Mouse (Mus musculus): ENCODE measurements around the gene Pcid2. TPM values are rescaled to one million over a fixed set of nuclear protein-coding genes. Genes with fewer than 3 reads are reported as not detected.
"Not testable (repeated sequence)": the region's sequence is repeated elsewhere in the genome, so short reads cannot be mapped to it uniquely, and the experiment has no call there.

The Pcid2 gene
- polyA plus RNA-seq, 1 experiment = 13.0 TPM

GRCm38 (mm10) chr8:13077542-13077941 is 27.7 kb downstream of the Pcid2 start:
- no peaks in the 10 kb centered on the region for H3K27me3 ChIP-seq (ENCODE audit: control insufficient read depth, insufficient read depth, low read length)
- no peaks in the 10 kb centered on the region for H3K4me1 ChIP-seq (ENCODE audit: control insufficient read depth, insufficient read depth, insufficient read length, low read length)
- H3K4me3 ChIP-seq (ENCODE audit: low read depth, low read length) = no peak overlapping the region
- peaks cover 54% of the 10 kb centered on the region for H3K36me3 ChIP-seq (ENCODE audit: control insufficient read depth, insufficient read depth, low read length)
- H3K27ac ChIP-seq (ENCODE audit: insufficient read depth, low read depth, low read length) = no peak overlapping the region
- no peak for TF ChIP-seq CTCF (IDR thresholded peaks at IDR 0.05; ENCODE audit: extremely low read depth, insufficient read length, insufficient replicate concordance, low read depth, low read length)
- no peak for TF ChIP-seq POLR2A (IDR thresholded peaks at IDR 0.05; ENCODE audit: low read depth, low read length)
- WGBS = 89% methylated on average over 7 of the region's 7 CpGs

- H3K4me1 ChIP-seq (ENCODE audit: control insufficient read depth, insufficient read depth, insufficient read length, low read length); H3K4me3 ChIP-seq (ENCODE audit: low read depth, low read length); H3K27me3 ChIP-seq (ENCODE audit: control insufficient read depth, insufficient read depth, low read length); H3K27ac ChIP-seq (ENCODE audit: insufficient read depth, low read depth, low read length): not testable (repeated sequence)
- WGBS = 94% methylated on average over 1 of the region's 1 CpGs
- H3K36me3 ChIP-seq (ENCODE audit: control insufficient read depth, insufficient read depth, low read length) = peaks cover 44% of the 10 kb centered on the region
Observed at GRCm38 (mm10) chr8:13075579-13075978, 29.7 kb downstream of the Pcid2 start.

- WGBS = 92% methylated on average over 8 of the region's 8 CpGs
- TF ChIP-seq POLR2A (IDR thresholded peaks at IDR 0.05; ENCODE audit: low read depth, low read length) (no peak), CTCF (IDR thresholded peaks at IDR 0.05; ENCODE audit: extremely low read depth, insufficient read length, insufficient replicate concordance, low read depth, low read length) (no peak)
- H3K27me3 ChIP-seq (ENCODE audit: control insufficient read depth, insufficient read depth, low read length) = no peaks in the 10 kb centered on the region
- H3K4me3 ChIP-seq (ENCODE audit: low read depth, low read length) = no peak overlapping the region
- no peak overlapping the region for H3K27ac ChIP-seq (ENCODE audit: insufficient read depth, low read depth, low read length)
- H3K36me3 ChIP-seq (ENCODE audit: control insufficient read depth, insufficient read depth, low read length) = peaks cover 38% of the 10 kb centered on the region
- no peaks in the 10 kb centered on the region for H3K4me1 ChIP-seq (ENCODE audit: control insufficient read depth, insufficient read depth, insufficient read length, low read length)
Observed at GRCm38 (mm10) chr8:13075044-13075443, 30.2 kb downstream of the Pcid2 start.

- Histone ChIP-seq H3K27ac (ENCODE audit: insufficient read depth, low read depth, low read length) (no peak overlapping the region), H3K4me3 (ENCODE audit: low read depth, low read length) (no peak overlapping the region), H3K27me3 (ENCODE audit: control insufficient read depth, insufficient read depth, low read length) (no peaks in the 10 kb centered on the region), H3K36me3 (ENCODE audit: control insufficient read depth, insufficient read depth, low read length) (peaks cover 23% of the 10 kb centered on the region), H3K4me1 (ENCODE audit: control insufficient read depth, insufficient read depth, insufficient read length, low read length) (no peaks in the 10 kb centered on the region)
- 79% methylated on average over 11 of the region's 11 CpGs for WGBS
- no peak for TF ChIP-seq POLR2A (IDR thresholded peaks at IDR 0.05; ENCODE audit: low read depth, low read length)
- TF ChIP-seq CTCF (IDR thresholded peaks at IDR 0.05; ENCODE audit: extremely low read depth, insufficient read length, insufficient replicate concordance, low read depth, low read length) = no peak
Observed at GRCm38 (mm10) chr8:13073255-13073654, 32.0 kb downstream of the Pcid2 start.

GRCm38 (mm10) chr8:13063112-13063511 is 42.1 kb downstream of the Pcid2 start:
- TF ChIP-seq POLR2A (IDR thresholded peaks at IDR 0.05; ENCODE audit: low read depth, low read length) = no peak
- no peak for TF ChIP-seq CTCF (IDR thresholded peaks at IDR 0.05; ENCODE audit: extremely low read depth, insufficient read length, insufficient replicate concordance, low read depth, low read length)
- Histone ChIP-seq H3K36me3 (ENCODE audit: control insufficient read depth, insufficient read depth, low read length) (no peaks in the 10 kb centered on the region), H3K4me1 (ENCODE audit: control insufficient read depth, insufficient read depth, insufficient read length, low read length) (peaks cover 16% of the 10 kb centered on the region; the same call in 1 of the 2 replicates), H3K27ac (ENCODE audit: insufficient read depth, low read depth, low read length) (no peak overlapping the region), H3K4me3 (ENCODE audit: low read depth, low read length) (no peak overlapping the region), H3K27me3 (ENCODE audit: control insufficient read depth, insufficient read depth, low read length) (no peaks in the 10 kb centered on the region)
- WGBS = 40% methylated on average over 16 of the region's 16 CpGs

GRCm38 (mm10) chr8:13060441-13061150 is 44.7 kb downstream of the Pcid2 start, which contains the start of gene Proz:
Gene Proz (plus strand): TSS chr8:13060914.
- Histone ChIP-seq H3K4me1 (ENCODE audit: control insufficient read depth, insufficient read depth, insufficient read length, low read length) (peaks cover 20% of the 10 kb centered on the region; the same call in 1 of the 2 replicates), H3K4me3 (ENCODE audit: low read depth, low read length) (peak within 1 kb of the TSS; percentile 54), H3K27me3 (ENCODE audit: control insufficient read depth, insufficient read depth, low read length) (no peaks in the 10 kb centered on the region), H3K27ac (ENCODE audit: insufficient read depth, low read depth, low read length) (peak within 1 kb of the TSS; percentile 97), H3K36me3 (ENCODE audit: control insufficient read depth, insufficient read depth, low read length) (no peaks in the 10 kb centered on the region)
- no peak for TF ChIP-seq POLR2A (IDR thresholded peaks at IDR 0.05; ENCODE audit: low read depth, low read length)
- TF ChIP-seq CTCF (IDR thresholded peaks at IDR 0.05; ENCODE audit: extremely low read depth, insufficient read length, insufficient replicate concordance, low read depth, low read length) = no peak
- 27% methylated on average over 17 of the region's 17 CpGs for WGBS

- WGBS = 39% methylated on average over 4 of the region's 4 CpGs
- Histone ChIP-seq H3K4me3 (ENCODE audit: low read depth, low read length) (no peak overlapping the region), H3K27ac (ENCODE audit: insufficient read depth, low read depth, low read length) (no peak overlapping the region), H3K36me3 (ENCODE audit: control insufficient read depth, insufficient read depth, low read length) (no peaks in the 10 kb centered on the region), H3K4me1 (ENCODE audit: control insufficient read depth, insufficient read depth, insufficient read length, low read length) (peaks cover 10% of the 10 kb centered on the region; the same call in 1 of the 2 replicates), H3K27me3 (ENCODE audit: control insufficient read depth, insufficient read depth, low read length) (no peaks in the 10 kb centered on the region)
- TF ChIP-seq CTCF (IDR thresholded peaks at IDR 0.05; ENCODE audit: extremely low read depth, insufficient read length, insufficient replicate concordance, low read depth, low read length) = no peak
- no peak for TF ChIP-seq POLR2A (IDR thresholded peaks at IDR 0.05; ENCODE audit: low read depth, low read length)
Observed at GRCm38 (mm10) chr8:13057351-13057750, 47.9 kb downstream of the Pcid2 start.

All from small intestine, adult 2 months (tissue).